Mouse (Mus musculus) lung, postnatal 0 days (tissue): ENCODE measurements at regions not wholly inside any gene's neighbourhood (a gene's known extent, or its start where the extent isn't known, plus 50 kb on each side); places are given as distances from the start of the nearest gene placed in this dataset.

Experiments
- CTCF ChIP-seq: IDR thresholded peaks from 2 replicates; pipeline ENCODE4 v1.5.1; 2016; ENCODE audit warnings: antibody characterized with exemption, mild to moderate bottlenecking
- EP300 ChIP-seq: IDR thresholded peaks from 2 replicates; pipeline ENCODE4 v1.6.1; 2016; ENCODE audit warnings: antibody characterized with exemption, mild to moderate bottlenecking, control low read depth

DNA sequence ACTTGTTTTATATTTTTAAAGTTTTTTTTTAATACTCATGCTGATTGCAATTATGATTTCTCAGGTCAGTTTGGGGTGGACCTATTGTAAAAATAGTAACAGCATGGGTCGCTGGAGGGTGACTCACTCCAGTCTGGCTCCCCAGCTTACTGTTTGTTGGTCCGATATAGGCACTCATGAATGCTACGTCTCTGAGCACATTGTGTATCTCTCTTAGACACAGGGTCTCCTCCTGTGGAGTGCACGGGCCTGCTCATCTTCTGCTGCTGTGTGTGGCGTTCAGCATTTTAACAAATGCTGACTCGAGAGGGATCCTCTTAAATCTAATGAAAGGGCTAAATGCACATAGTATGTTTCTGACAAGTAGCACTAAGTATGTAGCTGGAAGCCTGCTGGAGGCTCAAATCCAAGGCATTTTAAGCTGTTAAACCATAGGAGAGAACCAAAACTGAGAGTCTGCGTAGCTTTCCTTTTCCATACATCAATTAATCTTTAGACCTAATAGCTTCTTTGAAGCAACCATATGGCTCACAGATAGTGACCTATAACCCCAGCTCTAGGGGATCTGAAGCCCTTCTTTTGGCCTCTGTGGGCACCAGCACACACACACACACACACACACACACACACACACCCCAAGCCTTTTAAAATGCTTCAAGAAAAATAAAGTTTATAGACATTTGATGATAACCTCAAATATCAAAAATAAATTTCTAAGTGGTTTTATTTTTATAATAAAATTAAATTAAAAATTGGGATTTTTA is 246.0 kb upstream of the Gnpda2 start:
- TF ChIP-seq CTCF (no peak), EP300 (no peak)
